Mouse (Mus musculus): ENCODE results near the gene Sorcs2.

- TF ChIP-seq CTCF (IDR thresholded peaks at IDR 0.05; ENCODE audit: low read depth) (no peak), EP300 (optimal IDR thresholded peaks at IDR 0.05) (no peak)
Observed at GRCm38 (mm10) chr5:36339283-36339682, 58.7 kb downstream of the Sorcs2 start.

Data from stomach, postnatal 0 days (tissue).